Mouse (Mus musculus) stomach, postnatal 0 days (tissue): Measurements from ENCODE around the gene Hist2h2ac.
"Not testable (repeated sequence)": the region's sequence is repeated elsewhere in the genome, so short reads cannot be mapped to it uniquely, and the experiment has no call there.

Source experiments
- CTCF ChIP-seq: IDR thresholded peaks from 2 replicates; pipeline ENCODE4 v1.5.1; 2016; ENCODE audit warnings: antibody characterized with exemption, low read depth, mild to moderate bottlenecking, moderate library complexity
- EP300 ChIP-seq: optimal IDR thresholded peaks from 2 replicates; pipeline ENCODE3; 2016; ENCODE audit warnings: antibody characterized with exemption

- TF ChIP-seq CTCF, EP300: not testable (repeated sequence)
Observed at GRCm38 (mm10) chr3:96245003-96245886, 24.6 kb upstream of the Hist2h2ac start, which contains the start of gene Hist2h2aa1.
